Mouse (Mus musculus): ENCODE data around the gene Capn7. TPM values are rescaled to one million over a fixed set of nuclear protein-coding genes. Genes with fewer than 3 reads are reported as not detected.
A peak's percentile ranks its signal among the peaks of the same experiment; 100 is the strongest.

The Capn7 gene
- polyA plus RNA-seq, 1 experiment from 2014 or later = 43.6 TPM

DNA sequence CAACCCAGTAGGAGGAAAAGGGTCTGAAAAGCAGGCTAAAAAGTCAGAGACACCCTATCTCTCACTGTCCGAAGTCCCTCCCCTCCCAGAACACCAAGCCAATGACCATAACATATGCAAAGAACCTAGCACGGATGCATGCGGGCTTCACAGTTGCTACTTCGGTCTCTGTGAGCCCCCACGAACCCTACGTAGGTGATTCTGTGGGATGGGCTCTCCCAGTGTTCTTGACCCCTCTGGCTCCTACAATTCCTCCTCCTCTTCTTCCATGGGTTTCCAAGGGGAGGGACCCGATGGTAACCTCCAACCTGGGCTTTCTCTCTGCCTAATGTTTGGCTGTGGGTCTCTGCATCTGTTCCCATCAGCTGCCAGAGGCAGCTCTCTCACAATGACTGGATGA, 9.7 kb upstream of the Capn7 start:
- H3K9ac ChIP-seq = no peak overlapping the region
- ATAC-seq (replicated peaks; ENCODE audit: low FRiP score) = no peak
- WGBS = 76% methylated on average over 7 of the region's 7 CpGs

GRCm38 (mm10) chr14:31327196-31327595, 9.2 kb upstream of the Capn7 start:
- Histone ChIP-seq H3K4me3 (replicated peaks) (no peak overlapping the region), H3K9me3 (replicated peaks) (no peaks in the 10 kb centered on the region), H3K36me3 (no peaks in the 10 kb centered on the region), H3K9ac (no peak overlapping the region), H3K27me3 (peaks cover 12% of the 10 kb centered on the region), H3K4me2 (no peak overlapping the region), H3K27ac (no peak overlapping the region), H3K4me1 (peaks cover 16% of the 10 kb centered on the region)
- WGBS = 84% methylated on average over 1 of the region's 1 CpGs
- ATAC-seq (replicated peaks; ENCODE audit: low FRiP score) = no peak

More for the DNA sequence above, 9.7 kb upstream of the Capn7 start:
- no peaks in the 10 kb centered on the region for H3K36me3 ChIP-seq
- no peak overlapping the region for H3K4me2 ChIP-seq
- H3K4me1 ChIP-seq = peaks cover 16% of the 10 kb centered on the region
- no peak overlapping the region for H3K27ac ChIP-seq
- H3K4me3 ChIP-seq (replicated peaks) = no peak overlapping the region
- peaks cover 12% of the 10 kb centered on the region for H3K27me3 ChIP-seq
- no peaks in the 10 kb centered on the region for H3K9me3 ChIP-seq (replicated peaks)

GRCm38 (mm10) chr14:31327681-31328080, 8.8 kb upstream of the Capn7 start:
- H3K4me3 ChIP-seq (replicated peaks) = no peak overlapping the region
- no peak overlapping the region for H3K4me2 ChIP-seq
- H3K4me1 ChIP-seq = peaks cover 16% of the 10 kb centered on the region
- H3K36me3 ChIP-seq = no peaks in the 10 kb centered on the region
- H3K9me3 ChIP-seq (replicated peaks) = no peaks in the 10 kb centered on the region
- ATAC-seq (replicated peaks; ENCODE audit: low FRiP score) = no peak
- no peak overlapping the region for H3K9ac ChIP-seq
- H3K27ac ChIP-seq = no peak overlapping the region
- H3K27me3 ChIP-seq = peaks cover 12% of the 10 kb centered on the region
- 70% methylated on average over 4 of the region's 4 CpGs for WGBS

- Histone ChIP-seq H3K4me2 (no peak overlapping the region), H3K4me3 (replicated peaks) (no peak overlapping the region), H3K9ac (no peak overlapping the region), H3K27ac (no peak overlapping the region), H3K9me3 (replicated peaks) (no peaks in the 10 kb centered on the region), H3K4me1 (no peaks in the 10 kb centered on the region), H3K27me3 (peaks cover 12% of the 10 kb centered on the region), H3K36me3 (no peaks in the 10 kb centered on the region)
- no peak for ATAC-seq (replicated peaks; ENCODE audit: low FRiP score)
- WGBS = 56% methylated on average over 2 of the region's 2 CpGs
Measured at GRCm38 (mm10) chr14:31329741-31330140, 6.7 kb upstream of the Capn7 start.

DNA sequence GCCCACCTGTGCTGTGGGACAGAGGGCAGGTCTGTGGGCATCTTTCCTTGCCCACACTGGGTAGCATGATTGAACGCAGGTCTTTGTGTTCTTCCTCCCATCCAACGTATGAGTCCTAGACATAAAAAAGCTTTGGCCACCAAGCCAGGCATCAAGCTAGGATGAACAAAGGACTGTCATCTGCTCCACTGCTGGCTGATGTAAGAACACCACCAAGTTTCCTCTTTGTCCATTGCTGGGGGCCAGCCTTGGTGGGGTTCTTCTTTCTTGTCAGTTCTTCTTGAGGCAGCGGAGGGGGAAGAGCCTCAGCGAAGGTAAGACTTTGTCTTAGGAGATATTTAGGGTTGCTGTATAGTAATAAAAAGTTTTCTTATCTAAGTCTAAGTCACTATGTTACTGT, 5.5 kb upstream of the Capn7 start:
- Histone ChIP-seq H3K27ac (no peak overlapping the region), H3K4me1 (no peaks in the 10 kb centered on the region), H3K9me3 (replicated peaks) (no peaks in the 10 kb centered on the region), H3K4me3 (replicated peaks) (no peak overlapping the region), H3K36me3 (no peaks in the 10 kb centered on the region), H3K27me3 (peaks cover 12% of the 10 kb centered on the region), H3K9ac (no peak overlapping the region), H3K4me2 (no peak overlapping the region)
- WGBS = 79% methylated on average over 4 of the region's 4 CpGs
- ATAC-seq (replicated peaks; ENCODE audit: low FRiP score) = no peak

DNA sequence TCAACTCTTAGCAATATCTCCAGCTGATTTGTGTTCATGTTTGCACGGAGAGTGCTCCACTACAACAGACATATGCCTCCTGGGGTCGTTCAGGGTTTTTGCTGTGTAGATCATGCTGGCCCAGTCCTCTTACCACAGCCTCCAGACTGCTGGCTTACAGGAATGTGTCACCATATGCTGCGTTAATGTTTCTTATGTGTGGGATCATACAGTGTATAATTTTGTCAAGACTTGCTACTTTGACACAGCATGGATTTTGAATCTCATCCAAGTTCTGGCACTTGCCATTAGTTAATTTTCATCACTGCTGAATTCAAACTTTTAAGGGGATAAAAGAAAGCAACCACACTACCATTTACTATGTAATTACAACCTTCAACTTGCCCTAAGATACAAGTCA, 673 bp upstream of the Capn7 start:
- Histone ChIP-seq H3K9ac (no peak overlapping the region), H3K27me3 (peaks cover 6% of the 10 kb centered on the region; the same call in 1 of the 2 replicates), H3K4me2 (peak overlapping the region; percentile 68), H3K9me3 (replicated peaks) (no peaks in the 10 kb centered on the region), H3K27ac (no peak overlapping the region), H3K4me3 (replicated peaks) (peak overlapping the region; percentile 96), H3K36me3 (peaks cover 7% of the 10 kb centered on the region; the same call in 1 of the 2 replicates), H3K4me1 (peaks cover 15% of the 10 kb centered on the region)
- 48% methylated on average over 3 of the region's 3 CpGs for WGBS
- ATAC-seq (replicated peaks; ENCODE audit: low FRiP score) = no peak

DNA sequence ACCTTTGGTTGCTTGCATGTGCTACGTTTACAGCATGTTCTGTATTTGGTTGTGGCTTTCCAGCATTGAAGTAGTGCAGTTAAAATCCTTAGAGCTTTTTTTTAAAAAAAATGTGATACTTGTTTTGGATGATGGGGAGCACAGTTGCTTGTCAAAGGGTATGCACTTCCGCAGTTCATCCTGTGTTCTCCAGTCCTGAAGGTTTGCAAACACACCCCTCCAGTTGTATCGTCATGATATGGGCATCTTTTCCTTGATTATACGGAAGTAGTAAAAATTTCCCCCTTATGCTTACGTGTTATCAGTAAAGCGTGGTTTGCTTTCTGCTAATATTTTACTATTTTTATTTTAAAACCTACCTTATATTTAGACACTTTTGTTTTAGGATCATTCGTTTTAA, 968 bp downstream of the Capn7 start:
- ATAC-seq (replicated peaks; ENCODE audit: low FRiP score) = no peak
- 37% methylated on average over 7 of the region's 7 CpGs for WGBS
- Histone ChIP-seq H3K4me1 (peaks cover 15% of the 10 kb centered on the region), H3K4me2 (peak overlapping the region; percentile 68), H3K36me3 (peaks cover 12% of the 10 kb centered on the region), H3K27ac (peak overlapping the region; percentile 99; the same call in 1 of the 2 replicates), H3K9ac (peak overlapping the region; percentile 91), H3K9me3 (replicated peaks) (no peaks in the 10 kb centered on the region), H3K27me3 (no peaks in the 10 kb centered on the region), H3K4me3 (replicated peaks) (peak overlapping the region; percentile 96)

- peak overlapping the region; percentile 91; the same call in 1 of the 2 replicates for H3K9ac ChIP-seq
- peak overlapping the region; percentile 68 for H3K4me2 ChIP-seq
- no peaks in the 10 kb centered on the region for H3K9me3 ChIP-seq (replicated peaks)
- H3K4me3 ChIP-seq (replicated peaks) = peak overlapping the region; percentile 96
- H3K27ac ChIP-seq = no peak overlapping the region
- peaks cover 13% of the 10 kb centered on the region for H3K36me3 ChIP-seq
- ATAC-seq (replicated peaks; ENCODE audit: low FRiP score) = no peak
- no peaks in the 10 kb centered on the region for H3K27me3 ChIP-seq
- H3K4me1 ChIP-seq = peaks cover 15% of the 10 kb centered on the region
Measured at GRCm38 (mm10) chr14:31337947-31338346, 1.5 kb downstream of the Capn7 start.

- Histone ChIP-seq H3K27me3 (no peaks in the 10 kb centered on the region), H3K36me3 (peaks cover 48% of the 10 kb centered on the region), H3K4me2 (no peak overlapping the region), H3K9ac (no peak overlapping the region), H3K9me3 (replicated peaks) (no peaks in the 10 kb centered on the region), H3K4me3 (replicated peaks) (no peak overlapping the region), H3K27ac (no peak overlapping the region), H3K4me1 (peaks cover 5% of the 10 kb centered on the region)
- ATAC-seq (replicated peaks; ENCODE audit: low FRiP score) = no peak
- WGBS = 85% methylated on average over 8 of the region's 8 CpGs
Measured at GRCm38 (mm10) chr14:31343241-31343640, 6.8 kb downstream of the Capn7 start.

DNA sequence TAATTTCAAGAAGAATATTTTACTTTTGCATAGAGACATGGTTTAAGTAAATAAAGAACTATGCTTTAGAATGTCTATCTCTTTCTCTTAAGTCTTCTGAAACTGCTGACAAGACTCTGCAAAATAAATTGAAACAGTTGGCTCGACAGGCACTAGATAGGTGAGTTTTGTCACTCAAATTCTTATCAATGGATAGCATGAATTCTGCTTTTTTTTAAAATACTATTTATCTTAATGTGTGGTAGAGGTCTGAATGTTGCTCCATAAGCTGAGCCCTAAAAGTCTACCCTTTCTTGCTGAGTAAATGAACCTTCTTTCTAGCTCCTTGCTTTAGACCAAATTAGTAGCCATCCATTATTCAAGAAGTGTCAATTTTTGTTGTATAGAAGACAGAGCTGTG, 8.9 kb downstream of the Capn7 start:
- Histone ChIP-seq H3K9ac (no peak overlapping the region), H3K9me3 (replicated peaks) (no peaks in the 10 kb centered on the region), H3K4me3 (replicated peaks) (no peak overlapping the region), H3K27ac (no peak overlapping the region), H3K4me2 (no peak overlapping the region), H3K4me1 (no peaks in the 10 kb centered on the region), H3K36me3 (peaks cover 62% of the 10 kb centered on the region), H3K27me3 (no peaks in the 10 kb centered on the region)
- WGBS = 91% methylated on average over 1 of the region's 1 CpGs
- no peak for ATAC-seq (replicated peaks; ENCODE audit: low FRiP score)

- no peak for ATAC-seq (replicated peaks; ENCODE audit: low FRiP score)
- 92% methylated on average over 2 of the region's 2 CpGs for whole genome bisulfite sequencing
- H3K27me3 ChIP-seq = no peaks in the 10 kb centered on the region
- H3K36me3 ChIP-seq = peaks cover 78% of the 10 kb centered on the region
- no peak overlapping the region for H3K9ac ChIP-seq
- no peaks in the 10 kb centered on the region for H3K9me3 ChIP-seq (replicated peaks)
- H3K27ac ChIP-seq = no peak overlapping the region
- no peak overlapping the region for H3K4me2 ChIP-seq
- no peaks in the 10 kb centered on the region for H3K4me1 ChIP-seq
- H3K4me3 ChIP-seq (replicated peaks) = no peak overlapping the region
Measured at GRCm38 (mm10) chr14:31362236-31362635, 25.8 kb downstream of the Capn7 start.

DNA sequence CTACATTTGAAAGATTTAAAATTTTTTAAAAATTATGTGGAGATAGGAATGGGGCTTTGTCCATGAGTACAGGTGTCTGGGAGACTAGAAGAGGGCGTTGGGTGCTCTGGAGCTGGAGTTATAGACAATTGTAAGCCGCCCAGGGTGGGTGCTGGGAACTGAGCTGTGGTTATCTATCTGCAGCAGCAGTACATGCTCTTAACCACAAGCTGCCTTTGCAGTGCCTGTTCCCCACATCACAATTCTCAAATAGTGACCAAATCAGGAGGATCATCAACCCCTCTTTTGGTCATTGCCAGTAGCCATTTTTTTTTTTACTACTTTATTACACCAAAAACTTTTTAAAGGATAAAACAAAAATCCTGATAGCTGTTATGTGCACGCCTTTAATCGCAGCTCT, 28.2 kb downstream of the Capn7 start:
- no peak overlapping the region for H3K4me2 ChIP-seq
- no peaks in the 10 kb centered on the region for H3K9me3 ChIP-seq (replicated peaks)
- H3K36me3 ChIP-seq = peaks cover 89% of the 10 kb centered on the region
- WGBS = 94% methylated on average over 4 of the region's 4 CpGs
- no peak overlapping the region for H3K9ac ChIP-seq
- ATAC-seq (replicated peaks; ENCODE audit: low FRiP score) = no peak
- no peaks in the 10 kb centered on the region for H3K4me1 ChIP-seq
- no peak overlapping the region for H3K4me3 ChIP-seq (replicated peaks)
- H3K27me3 ChIP-seq = no peaks in the 10 kb centered on the region
- no peak overlapping the region for H3K27ac ChIP-seq

DNA sequence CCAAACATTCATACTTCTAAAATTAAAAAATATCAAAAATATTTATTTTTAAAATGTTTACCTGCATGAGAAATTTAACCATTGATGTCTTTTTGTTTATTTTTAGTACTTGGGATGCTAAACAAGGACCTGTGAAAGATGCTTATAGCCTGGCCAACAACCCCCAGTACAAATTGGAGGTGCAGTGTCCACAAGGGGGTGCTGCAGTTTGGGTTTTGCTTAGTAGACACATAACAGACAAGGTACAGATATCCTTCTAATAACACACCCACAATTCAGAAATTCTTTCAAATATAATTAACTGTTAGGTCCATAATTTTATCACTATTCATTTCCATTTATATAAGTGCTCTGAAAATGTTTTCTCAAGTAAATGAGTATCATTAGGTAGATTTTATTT, 28.9 kb downstream of the Capn7 start:
- no peaks in the 10 kb centered on the region for H3K27me3 ChIP-seq
- no peaks in the 10 kb centered on the region for H3K9me3 ChIP-seq (replicated peaks)
- H3K9ac ChIP-seq = no peak overlapping the region
- H3K4me3 ChIP-seq (replicated peaks) = no peak overlapping the region
- no peak overlapping the region for H3K27ac ChIP-seq
- H3K4me1 ChIP-seq = no peaks in the 10 kb centered on the region
- peaks cover 90% of the 10 kb centered on the region for H3K36me3 ChIP-seq
- H3K4me2 ChIP-seq = no peak overlapping the region
- no peak for ATAC-seq (replicated peaks; ENCODE audit: low FRiP score)

Measured in kidney, embryonic 15.5 days (tissue).